Mouse (Mus musculus): ENCODE measurements around the gene Sync. TPM values are rescaled to one million over a fixed set of nuclear protein-coding genes. Genes with fewer than 3 reads are reported as not detected.

Gene Sync
- polyA plus RNA-seq, 1 experiment from 2014 or later, result 1.8 TPM

GRCm38 (mm10) chr4:129249288-129249687 is 38.1 kb upstream of the Sync start:
- H3K27ac ChIP-seq, result no peak overlapping the region
- H3K9me3 ChIP-seq (replicated peaks), result no peaks in the 10 kb centered on the region
- H3K4me3 ChIP-seq, result no peak overlapping the region
- ATAC-seq (ENCODE audit: low FRiP score), result no peak
- peaks cover 65% of the 10 kb centered on the region for H3K27me3 ChIP-seq
- no peak overlapping the region for H3K4me2 ChIP-seq (replicated peaks)
- no peaks in the 10 kb centered on the region for H3K36me3 ChIP-seq
- H3K4me1 ChIP-seq, result peaks cover 37% of the 10 kb centered on the region
- H3K9ac ChIP-seq, result no peak overlapping the region
- WGBS, result 19% methylated on average over 7 of the region's 7 CpGs

GRCm38 (mm10) chr4:129250759-129251481 is 36.5 kb upstream of the Sync start:
- H3K4me1 ChIP-seq, result peaks cover 37% of the 10 kb centered on the region
- no peaks in the 10 kb centered on the region for H3K36me3 ChIP-seq
- peak overlapping the region; percentile 32; the same call in 1 of the 2 replicates for H3K9ac ChIP-seq
- H3K27me3 ChIP-seq, result peaks cover 57% of the 10 kb centered on the region
- 12% methylated on average over 15 of the region's 15 CpGs for WGBS
- no peak overlapping the region for H3K4me3 ChIP-seq
- H3K4me2 ChIP-seq (replicated peaks), result peak overlapping the region; percentile 29
- no peaks in the 10 kb centered on the region for H3K9me3 ChIP-seq (replicated peaks)
- ATAC-seq (ENCODE audit: low FRiP score), result no peak
- no peak overlapping the region for H3K27ac ChIP-seq

- H3K27me3 ChIP-seq, result peaks cover 50% of the 10 kb centered on the region
These were observed 35.8 kb upstream of the Sync start for GRCm38 (mm10) chr4:129251482-129252125.

GRCm38 (mm10) chr4:129252492-129252891 is 34.9 kb upstream of the Sync start:
- Histone ChIP-seq H3K4me1 (peaks cover 38% of the 10 kb centered on the region), H3K27me3 (peaks cover 41% of the 10 kb centered on the region), H3K9me3 (replicated peaks) (no peaks in the 10 kb centered on the region), H3K9ac (no peak overlapping the region), H3K27ac (no peak overlapping the region), H3K36me3 (no peaks in the 10 kb centered on the region), H3K4me3 (no peak overlapping the region), H3K4me2 (replicated peaks) (no peak overlapping the region)
- WGBS, result 75% methylated on average over 1 of the region's 2 CpGs
- no peak for ATAC-seq (ENCODE audit: low FRiP score)

More at GRCm38 (mm10) chr4:129251482-129252125, 35.8 kb upstream of the Sync start:
- peak overlapping the region; percentile 29 for H3K4me2 ChIP-seq (replicated peaks)
- no peak; the same call in 1 of the 2 replicates for ATAC-seq (ENCODE audit: low FRiP score)
- H3K36me3 ChIP-seq, result no peaks in the 10 kb centered on the region
- H3K4me1 ChIP-seq, result peaks cover 39% of the 10 kb centered on the region
- no peaks in the 10 kb centered on the region for H3K9me3 ChIP-seq (replicated peaks)
- no peak overlapping the region for H3K4me3 ChIP-seq
- WGBS, result 3% methylated on average over 15 of the region's 15 CpGs
- H3K27ac ChIP-seq, result no peak overlapping the region
- H3K9ac ChIP-seq, result peak overlapping the region; percentile 32; the same call in 1 of the 2 replicates

GRCm38 (mm10) chr4:129254571-129254970 is 32.8 kb upstream of the Sync start:
- WGBS, result 91% methylated on average over 3 of the region's 3 CpGs
- peaks cover 23% of the 10 kb centered on the region for H3K27me3 ChIP-seq
- no peak for ATAC-seq (ENCODE audit: low FRiP score)
- H3K9ac ChIP-seq, result no peak overlapping the region
- H3K4me1 ChIP-seq, result peaks cover 29% of the 10 kb centered on the region
- H3K27ac ChIP-seq, result no peak overlapping the region
- no peaks in the 10 kb centered on the region for H3K36me3 ChIP-seq
- H3K4me2 ChIP-seq (replicated peaks), result no peak overlapping the region
- H3K9me3 ChIP-seq (replicated peaks), result no peaks in the 10 kb centered on the region
- H3K4me3 ChIP-seq, result no peak overlapping the region

GRCm38 (mm10) chr4:129256450-129257380 is 30.7 kb upstream of the Sync start:
- H3K4me3 ChIP-seq, result no peak overlapping the region
- no peaks in the 10 kb centered on the region for H3K36me3 ChIP-seq
- no peak overlapping the region for H3K27ac ChIP-seq
- H3K4me2 ChIP-seq (replicated peaks), result no peak overlapping the region
- no peaks in the 10 kb centered on the region for H3K9me3 ChIP-seq (replicated peaks)
- WGBS, result 22% methylated on average over 8 of the region's 8 CpGs
- peaks cover 25% of the 10 kb centered on the region for H3K4me1 ChIP-seq
- no peak for ATAC-seq (ENCODE audit: low FRiP score)
- H3K9ac ChIP-seq, result no peak overlapping the region
- peaks cover 2% of the 10 kb centered on the region for H3K27me3 ChIP-seq

- Histone ChIP-seq H3K9ac (no peak overlapping the region), H3K4me2 (replicated peaks) (no peak overlapping the region), H3K36me3 (no peaks in the 10 kb centered on the region), H3K27me3 (no peaks in the 10 kb centered on the region; the same call in 1 of the 2 replicates), H3K27ac (no peak overlapping the region), H3K4me3 (no peak overlapping the region), H3K9me3 (replicated peaks) (no peaks in the 10 kb centered on the region), H3K4me1 (peaks cover 34% of the 10 kb centered on the region)
- WGBS, result 62% methylated on average over 4 of the region's 4 CpGs
- no peak for ATAC-seq (ENCODE audit: low FRiP score)
These were observed 28.3 kb upstream of the Sync start for GRCm38 (mm10) chr4:129259101-129259500.

- no peak for ATAC-seq (ENCODE audit: low FRiP score)
- Histone ChIP-seq H3K4me2 (replicated peaks) (no peak overlapping the region), H3K4me3 (no peak overlapping the region), H3K9me3 (replicated peaks) (no peaks in the 10 kb centered on the region), H3K9ac (peak overlapping the region; percentile 25; the same call in 1 of the 2 replicates), H3K27me3 (no peaks in the 10 kb centered on the region), H3K4me1 (peaks cover 34% of the 10 kb centered on the region), H3K36me3 (no peaks in the 10 kb centered on the region), H3K27ac (peak overlapping the region; percentile 31; the same call in 1 of the 2 replicates)
- 14% methylated on average over 6 of the region's 6 CpGs for WGBS
These were observed 26.7 kb upstream of the Sync start for GRCm38 (mm10) chr4:129260678-129261077.

GRCm38 (mm10) chr4:129261196-129261595 is 26.2 kb upstream of the Sync start, which contains the start of gene C77080:
TSS of gene C77080 (minus strand) at chr4:129261404.
- no peak within 1 kb of the TSS for H3K4me3 ChIP-seq
- no peak within 1 kb of the TSS for H3K4me2 ChIP-seq (replicated peaks)
- peak within 1 kb of the TSS; percentile 31 for H3K27ac ChIP-seq
- H3K9ac ChIP-seq, result peak within 1 kb of the TSS; percentile 25; the same call in 1 of the 2 replicates
- ATAC-seq (ENCODE audit: low FRiP score), result no peak
- H3K4me1 ChIP-seq, result peaks cover 33% of the 10 kb centered on the region
- H3K36me3 ChIP-seq, result no peaks in the 10 kb centered on the region
- H3K9me3 ChIP-seq (replicated peaks), result no peaks in the 10 kb centered on the region
- H3K27me3 ChIP-seq, result no peaks in the 10 kb centered on the region
- 13% methylated on average over 2 of the region's 4 CpGs for WGBS

GRCm38 (mm10) chr4:129263225-129264021 is 24.0 kb upstream of the Sync start:
- Histone ChIP-seq H3K9me3 (replicated peaks) (no peaks in the 10 kb centered on the region), H3K9ac (no peak overlapping the region), H3K27me3 (no peaks in the 10 kb centered on the region), H3K4me2 (replicated peaks) (peak overlapping the region; percentile 7), H3K27ac (peak overlapping the region; percentile 35; the same call in 1 of the 2 replicates), H3K4me3 (no peak overlapping the region), H3K36me3 (no peaks in the 10 kb centered on the region), H3K4me1 (peaks cover 25% of the 10 kb centered on the region)
- no peak for ATAC-seq (ENCODE audit: low FRiP score)
- 35% methylated on average over 19 of the region's 19 CpGs for WGBS

GRCm38 (mm10) chr4:129266191-129266590 is 21.2 kb upstream of the Sync start:
- no peak overlapping the region for H3K4me3 ChIP-seq
- no peak overlapping the region for H3K4me2 ChIP-seq (replicated peaks)
- ATAC-seq (ENCODE audit: low FRiP score), result no peak
- H3K36me3 ChIP-seq, result no peaks in the 10 kb centered on the region
- no peak overlapping the region for H3K9ac ChIP-seq
- H3K27me3 ChIP-seq, result no peaks in the 10 kb centered on the region
- no peak overlapping the region for H3K27ac ChIP-seq
- 90% methylated on average over 4 of the region's 4 CpGs for WGBS
- no peaks in the 10 kb centered on the region for H3K9me3 ChIP-seq (replicated peaks)
- H3K4me1 ChIP-seq, result peaks cover 11% of the 10 kb centered on the region
